Mouse (Mus musculus) neural tube, embryonic 11.5 days (tissue): Measurements from ENCODE around the gene Bcam. TPM values are rescaled to one million over a fixed set of nuclear protein-coding genes. Genes with fewer than 3 reads are reported as not detected.

Source experiments
- ATAC-seq: fragments of 200-750 bp; cut with Nextera tagmentation; 2 replicates; pipeline ENCODE4 v1.8.0; 2017; ENCODE audit warnings: moderate number of reproducible peaks, mild to moderate bottlenecking, moderate TSS enrichment, moderate library complexity; ENCODE audit not compliant: insufficient read depth, low FRiP score, low TSS enrichment
- DNase-seq: peaks from one replicate; pipeline ENCODE4 v3.0.0-alpha.2; 2015; ENCODE audit warnings: low spot score
- H3K27ac ChIP-seq: fragments of 300-500 bp; sonication (generic); 2 replicates; pipeline ENCODE4 v1.5.1; 2014; ENCODE audit warnings: low read depth, mild to moderate bottlenecking, low read length
- H3K27me3 ChIP-seq: fragments of 300-500 bp; sonication (generic); 2 replicates; pipeline ENCODE4 v1.6.1; 2014; ENCODE audit warnings: mild to moderate bottlenecking, low read length, mixed read lengths; ENCODE audit not compliant: control insufficient read depth, insufficient read depth
- H3K36me3 ChIP-seq: fragments of 300-500 bp; sonication (generic); 2 replicates; pipeline ENCODE4 v1.6.1; 2014; ENCODE audit warnings: mild to moderate bottlenecking, low read length, moderate library complexity, mixed read lengths; ENCODE audit not compliant: control insufficient read depth, insufficient read depth
- H3K4me1 ChIP-seq: fragments of 300-500 bp; sonication (generic); 2 replicates; pipeline ENCODE4 v1.6.1; 2014; ENCODE audit warnings: low read length, mixed read lengths; ENCODE audit not compliant: control insufficient read depth, insufficient read depth
- H3K4me2 ChIP-seq: fragments of 300-500 bp; sonication (generic); 2 replicates; pipeline ENCODE4 v1.6.1; 2014; ENCODE audit warnings: low read depth, mild to moderate bottlenecking, moderate library complexity
- H3K4me3 ChIP-seq: fragments of 300-500 bp; sonication (generic); 2 replicates; pipeline ENCODE4 v1.5.1; 2014; ENCODE audit warnings: low read depth, low read length
- H3K9ac ChIP-seq: fragments of 300-500 bp; sonication (generic); 2 replicates; pipeline ENCODE4 v1.6.1; 2014; ENCODE audit warnings: mild to moderate bottlenecking, low read length
- H3K9me3 ChIP-seq: fragments of 300-500 bp; sonication (generic); 2 replicates; pipeline ENCODE4 v1.6.1; 2016; ENCODE audit warnings: low read length; ENCODE audit not compliant: control insufficient read depth
- WGBS: fragments of 180-500 bp; shearing (Covaris S2); extraction: QIAGEN DNeasy Blood & Tissue Kit; methylation state at CpG from one replicate; pipeline ENCODE4 v1.1.7; 2014; 5-methylcytosine and 5-hydroxymethylcytosine counted together
- polyA plus RNA-seq: library from polyadenylated mRNA; unstranded; fragments of >200 nt; fragmentation: Nextera tagmentation; extraction: Ambion mirVana; gene quantifications from 2 replicates; pipeline ENCODE4 v1.2.1, GENCODE M21; 2014

Gene Bcam
- polyA plus RNA-seq, 1 experiment from 2014 or later = 21.1 TPM

DNA sequence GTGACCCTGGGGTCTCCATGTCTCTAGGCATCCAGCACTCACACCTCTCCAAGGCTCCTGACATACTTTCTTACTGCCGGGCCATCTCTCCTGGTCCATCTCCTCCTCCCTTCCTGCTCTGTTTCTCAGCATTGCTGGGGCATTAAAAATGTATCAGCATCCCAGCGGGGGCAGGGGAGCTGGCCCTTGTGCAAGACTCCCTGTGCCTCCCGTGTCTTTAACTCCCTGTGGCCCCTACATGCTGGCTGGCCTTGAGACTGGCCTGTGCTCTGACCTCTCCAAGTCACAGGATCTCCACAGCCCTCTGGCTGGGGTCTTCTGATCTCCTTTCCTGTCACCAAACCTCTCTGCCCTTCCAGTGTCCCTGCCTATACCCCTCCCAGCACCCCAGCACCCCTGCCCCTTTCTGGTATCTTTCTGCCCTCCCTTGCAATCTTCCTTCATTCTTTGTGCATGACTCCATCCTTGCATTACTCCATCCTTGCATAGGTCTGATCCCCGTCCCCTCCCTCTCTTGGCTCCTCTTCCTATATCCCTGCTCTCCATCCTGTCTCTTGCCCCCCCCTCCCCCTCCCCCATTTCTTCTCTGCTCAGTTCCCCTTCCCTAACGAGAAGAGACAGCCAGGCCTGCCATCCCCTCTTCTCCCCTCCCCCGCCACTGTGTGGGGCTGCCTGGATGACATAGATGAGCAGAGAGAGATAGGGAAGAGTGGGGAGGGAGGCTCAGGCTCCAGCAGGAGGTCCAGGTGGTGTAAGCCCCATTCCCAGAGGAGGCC lies 24.2 kb downstream of the Bcam start:
- Histone ChIP-seq H3K4me2 (peak overlapping the region; percentile 63), H3K9ac (no peak overlapping the region; the same call in 1 of the 2 replicates), H3K9me3 (no peaks in the 10 kb centered on the region), H3K4me3 (no peak overlapping the region), H3K4me1 (peaks cover 22% of the 10 kb centered on the region), H3K27ac (no peak overlapping the region), H3K27me3 (no peaks in the 10 kb centered on the region), H3K36me3 (no peaks in the 10 kb centered on the region)
- 29% methylated on average over 6 of the region's 6 CpGs for WGBS
- DNase-seq (no peak), ATAC-seq (no peak)

DNA sequence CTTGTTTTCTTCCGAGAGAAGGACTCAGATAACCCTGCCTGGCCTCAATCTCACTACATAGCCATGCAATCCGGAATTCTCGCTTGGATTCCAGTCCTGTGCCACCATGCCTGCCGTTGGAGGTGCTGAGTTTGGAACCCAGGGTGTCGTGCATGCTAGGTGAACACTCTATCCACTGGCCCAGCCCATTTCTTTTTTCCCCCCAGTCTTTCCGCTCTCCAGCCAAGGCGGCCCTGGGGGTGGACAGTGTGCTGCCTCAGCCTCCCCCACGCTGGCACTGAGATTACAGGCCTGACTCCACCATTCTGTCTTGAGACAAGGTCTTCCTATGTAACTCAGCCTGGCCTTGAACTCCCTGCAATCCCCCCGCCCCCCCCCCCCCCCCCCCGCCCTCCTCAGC lies 24.8 kb downstream of the Bcam start:
- 93% methylated on average over 8 of the region's 10 CpGs for WGBS
- DNase-seq = no peak
- H3K27me3 ChIP-seq = no peaks in the 10 kb centered on the region
- no peaks in the 10 kb centered on the region for H3K36me3 ChIP-seq
- no peak overlapping the region for H3K27ac ChIP-seq
- H3K4me2 ChIP-seq = no peak overlapping the region
- no peak overlapping the region for H3K4me3 ChIP-seq
- H3K9me3 ChIP-seq = no peaks in the 10 kb centered on the region
- H3K9ac ChIP-seq = no peak overlapping the region
- H3K4me1 ChIP-seq = peaks cover 26% of the 10 kb centered on the region
- no peak for ATAC-seq

DNA sequence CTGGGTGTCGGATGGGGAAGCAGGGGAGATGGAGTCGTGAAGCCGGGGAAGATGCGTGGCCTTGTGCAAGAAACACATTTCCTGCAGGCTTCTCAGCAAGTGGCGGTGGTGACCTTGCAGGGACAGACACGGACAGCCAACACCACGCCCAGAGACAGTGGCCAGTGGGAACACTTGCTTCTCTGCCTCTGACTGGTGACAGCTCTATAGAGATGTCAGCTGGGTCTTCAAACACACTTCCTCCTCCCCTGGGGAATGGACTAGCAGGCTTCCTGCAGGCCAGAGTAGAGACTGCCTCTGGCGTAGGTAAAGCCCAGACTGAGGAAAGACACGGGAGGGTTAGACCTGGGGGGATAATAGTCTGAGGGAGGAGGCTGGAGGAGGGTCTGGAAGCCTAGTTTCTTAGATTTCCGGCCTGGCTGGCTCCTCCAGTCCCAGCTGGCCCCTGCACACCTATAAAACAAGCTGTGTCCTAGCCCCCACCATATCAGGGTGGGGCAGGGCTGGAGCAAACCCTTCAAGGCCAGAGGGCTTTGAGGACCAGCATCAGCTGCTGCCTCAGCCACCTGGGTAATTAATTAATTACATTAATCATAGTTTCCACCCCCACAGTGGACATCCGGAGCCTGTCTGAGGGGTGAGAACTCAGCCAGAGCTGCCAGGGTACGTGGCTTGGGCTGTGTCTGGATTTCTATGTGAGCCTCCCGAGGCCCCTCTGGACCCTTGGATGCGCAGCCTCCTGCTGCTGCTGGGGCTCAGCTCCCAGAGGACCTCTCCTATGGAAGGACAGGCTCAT lies 26.0 kb downstream of the Bcam start:
- Histone ChIP-seq H3K36me3 (peaks cover 5% of the 10 kb centered on the region; the same call in 1 of the 2 replicates), H3K4me2 (no peak overlapping the region), H3K27me3 (no peaks in the 10 kb centered on the region), H3K27ac (no peak overlapping the region), H3K4me1 (peaks cover 26% of the 10 kb centered on the region), H3K4me3 (no peak overlapping the region), H3K9ac (no peak overlapping the region), H3K9me3 (no peaks in the 10 kb centered on the region)
- ATAC-seq (no peak), DNase-seq (no peak)
- WGBS = 67% methylated on average over 14 of the region's 14 CpGs

DNA sequence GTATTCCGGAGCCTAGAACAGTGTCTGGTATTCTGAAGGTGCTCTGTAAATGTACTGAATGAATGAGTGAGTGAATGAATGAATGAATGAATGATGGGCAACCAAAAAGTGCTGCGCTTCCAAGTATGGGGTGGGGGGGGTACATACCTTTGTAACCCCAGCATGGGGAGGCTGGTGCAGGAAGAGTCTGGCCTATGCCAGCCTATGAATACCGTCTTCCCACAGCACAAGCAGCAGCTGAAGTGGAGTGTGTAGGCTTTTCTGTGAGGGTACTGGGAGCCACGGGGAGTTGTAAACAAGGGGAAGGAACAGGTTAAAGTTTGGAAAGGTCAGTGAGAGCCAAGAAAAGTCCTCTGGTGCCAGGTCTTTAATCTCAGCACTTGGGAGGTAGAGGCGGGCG lies 27.0 kb downstream of the Bcam start:
- Histone ChIP-seq H3K4me1 (peaks cover 26% of the 10 kb centered on the region), H3K4me2 (no peak overlapping the region), H3K27me3 (no peaks in the 10 kb centered on the region), H3K27ac (no peak overlapping the region), H3K9ac (no peak overlapping the region), H3K9me3 (no peaks in the 10 kb centered on the region), H3K4me3 (no peak overlapping the region), H3K36me3 (peaks cover 5% of the 10 kb centered on the region; the same call in 1 of the 2 replicates)
- no peak for DNase-seq
- WGBS = 85% methylated on average over 6 of the region's 6 CpGs
- ATAC-seq = no peak

DNA sequence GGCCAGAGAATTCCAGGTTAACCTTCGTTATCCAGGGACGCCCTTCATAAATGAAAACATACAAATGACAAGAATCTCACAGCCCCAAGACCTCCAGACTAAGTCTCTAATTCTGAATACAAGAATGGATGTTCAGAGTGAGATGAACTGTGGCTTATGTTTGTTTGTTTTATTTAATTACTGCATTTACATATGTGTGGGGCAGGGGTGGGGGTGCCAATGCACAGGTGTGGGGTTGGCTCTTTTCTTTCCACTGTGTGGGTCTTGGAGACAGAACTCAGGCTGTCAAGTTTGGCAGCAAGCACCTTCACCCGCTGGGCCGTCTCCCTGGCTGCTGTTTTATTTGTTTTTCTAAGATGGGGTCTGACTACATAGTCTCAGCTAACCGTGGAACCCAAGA lies 28.3 kb downstream of the Bcam start:
- WGBS = 45% methylated on average over 5 of the region's 5 CpGs
- no peaks in the 10 kb centered on the region for H3K9me3 ChIP-seq
- H3K4me2 ChIP-seq = no peak overlapping the region
- H3K4me1 ChIP-seq = peaks cover 18% of the 10 kb centered on the region
- no peak overlapping the region for H3K9ac ChIP-seq
- H3K27ac ChIP-seq = no peak overlapping the region
- no peak overlapping the region for H3K4me3 ChIP-seq
- H3K27me3 ChIP-seq = no peaks in the 10 kb centered on the region
- ATAC-seq (no peak), DNase-seq (no peak)
- H3K36me3 ChIP-seq = peaks cover 7% of the 10 kb centered on the region; the same call in 1 of the 2 replicates

DNA sequence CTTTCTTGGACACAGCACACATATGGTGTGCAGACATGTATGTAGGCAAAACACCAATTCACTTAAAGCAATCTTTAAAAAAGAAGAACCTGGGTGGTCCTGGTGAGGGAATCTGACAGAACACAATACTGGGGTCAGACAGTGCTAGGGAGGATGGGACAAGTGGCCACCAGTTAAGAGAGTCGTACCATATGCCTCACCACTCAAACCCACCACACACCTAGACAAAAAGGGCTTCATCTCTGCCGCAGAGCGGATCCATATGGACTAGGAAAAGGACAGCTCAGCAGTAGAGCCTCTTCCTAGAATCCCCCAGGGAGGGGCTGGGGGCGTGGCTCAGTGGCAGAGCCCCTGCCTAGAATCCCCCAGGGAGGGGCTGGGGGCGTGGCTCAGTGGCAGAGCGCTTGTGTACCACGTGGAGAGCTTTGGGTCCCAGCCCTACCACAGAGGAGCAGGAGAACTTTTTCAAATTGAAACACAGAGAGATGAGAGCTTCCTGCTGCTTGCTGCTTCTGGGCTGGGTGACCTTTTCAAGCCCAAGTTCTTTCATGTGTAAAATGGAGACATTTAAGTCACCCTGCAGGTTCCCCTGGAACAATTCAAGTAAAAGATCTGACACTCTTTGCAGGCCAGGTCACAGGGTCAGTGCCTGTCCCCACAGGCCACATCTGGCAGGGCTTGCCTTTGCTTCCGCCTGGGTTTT lies 29.3 kb downstream of the Bcam start:
- Histone ChIP-seq H3K27ac (0 out of 2 replicates have a peak overlapping the region, but pooled peaks have one; percentile 27), H3K4me3 (no peak overlapping the region), H3K4me1 (peaks cover 13% of the 10 kb centered on the region; the same call in 1 of the 2 replicates), H3K9ac (no peak overlapping the region), H3K9me3 (no peaks in the 10 kb centered on the region), H3K36me3 (peaks cover 7% of the 10 kb centered on the region; the same call in 1 of the 2 replicates), H3K27me3 (no peaks in the 10 kb centered on the region), H3K4me2 (no peak overlapping the region)
- DNase-seq (no peak), ATAC-seq (no peak)
- WGBS = 2% methylated on average over 8 of the region's 8 CpGs

DNA sequence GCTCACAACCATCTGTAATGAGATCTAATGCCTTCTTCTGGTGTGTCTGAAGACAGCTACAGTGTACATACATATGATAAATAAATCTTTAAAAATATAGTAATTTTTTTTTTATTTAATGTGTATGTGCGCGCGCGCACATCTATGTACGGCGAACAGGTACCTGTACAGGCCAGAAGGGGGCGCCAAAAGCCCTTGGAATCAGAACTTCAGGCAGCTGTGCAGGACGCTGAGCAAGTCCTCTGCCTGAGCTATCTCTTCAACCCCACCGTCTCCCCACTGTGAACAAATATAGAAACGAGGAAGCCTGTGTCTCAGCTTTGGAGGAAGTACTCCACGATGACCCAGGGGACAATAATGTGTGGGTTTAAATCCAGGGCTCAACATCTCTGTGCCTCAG lies 30.5 kb downstream of the Bcam start:
- Histone ChIP-seq H3K4me3 (no peak overlapping the region), H3K9ac (no peak overlapping the region), H3K9me3 (no peaks in the 10 kb centered on the region), H3K4me1 (peaks cover 13% of the 10 kb centered on the region; the same call in 1 of the 2 replicates), H3K27me3 (no peaks in the 10 kb centered on the region), H3K36me3 (peaks cover 10% of the 10 kb centered on the region), H3K4me2 (no peak overlapping the region), H3K27ac (no peak overlapping the region)
- ATAC-seq (no peak), DNase-seq (no peak)
- WGBS = 89% methylated on average over 11 of the region's 11 CpGs

DNA sequence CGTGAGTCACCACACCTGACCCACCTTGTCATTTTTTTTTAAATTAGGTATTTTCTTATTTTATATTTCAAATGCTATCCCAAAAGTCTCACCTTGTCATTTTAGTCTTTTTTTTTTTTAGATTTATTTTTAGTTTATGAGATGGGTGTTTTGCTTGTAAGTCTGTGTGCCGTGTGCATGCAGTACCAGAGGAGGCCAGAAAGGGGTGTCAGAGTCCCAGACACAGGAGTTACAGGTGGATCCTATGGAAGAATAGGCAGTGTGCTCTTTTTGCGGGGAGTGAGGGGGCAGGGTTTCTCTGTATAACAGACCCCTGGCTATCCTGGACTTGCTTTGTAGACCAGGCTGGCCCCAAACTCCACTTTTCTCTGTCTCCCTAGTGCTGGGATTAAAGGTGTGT lies 32.0 kb downstream of the Bcam start:
- ATAC-seq (no peak), DNase-seq (no peak)
- 93% methylated on average over 3 of the region's 3 CpGs for WGBS
- Histone ChIP-seq H3K4me1 (peaks cover 8% of the 10 kb centered on the region; the same call in 1 of the 2 replicates), H3K27me3 (no peaks in the 10 kb centered on the region), H3K4me3 (no peak overlapping the region), H3K27ac (no peak overlapping the region), H3K9ac (no peak overlapping the region), H3K9me3 (no peaks in the 10 kb centered on the region), H3K4me2 (no peak overlapping the region), H3K36me3 (peaks cover 12% of the 10 kb centered on the region)
